Mouse (Mus musculus) intestine, embryonic 16.5 days (tissue): ENCODE data around the gene Erfe. TPM values are rescaled to one million over a fixed set of nuclear protein-coding genes. Genes with fewer than 3 reads are reported as not detected.

Experiments
- ATAC-seq: fragments of 200-750 bp; cut with Nextera tagmentation; 2 replicates; pipeline ENCODE4 v1.8.0; 2017; ENCODE audit warnings: moderate TSS enrichment, moderate library complexity
- H3K27ac ChIP-seq: fragments of 300-500 bp; sonication (generic); 2 replicates; pipeline ENCODE4 v1.5.1; 2014; ENCODE audit warnings: mild to moderate bottlenecking, low read length
- H3K27me3 ChIP-seq: fragments of 300-500 bp; sonication (generic); replicated peaks from 2 replicates; pipeline ENCODE4 v1.6.1; 2014; ENCODE audit warnings: low read length, control low read depth, mixed read lengths; ENCODE audit not compliant: control insufficient read depth, insufficient read depth
- H3K36me3 ChIP-seq: fragments of 300-500 bp; sonication (generic); 2 replicates; pipeline ENCODE4 v1.6.1; 2014; ENCODE audit warnings: low read length, control low read depth; ENCODE audit not compliant: control insufficient read depth, insufficient read depth
- H3K4me1 ChIP-seq: fragments of 300-500 bp; sonication (generic); 2 replicates; pipeline ENCODE4 v1.6.1; 2014; ENCODE audit warnings: low read length, control low read depth, mixed read lengths; ENCODE audit not compliant: control insufficient read depth, insufficient read depth
- H3K4me2 ChIP-seq: fragments of 300-500 bp; sonication (generic); 2 replicates; pipeline ENCODE4 v1.6.1; 2014; ENCODE audit warnings: low read depth, low read length, control low read depth
- H3K4me3 ChIP-seq: fragments of 300-500 bp; sonication (generic); 2 replicates; pipeline ENCODE4 v1.5.1; 2014; ENCODE audit warnings: mild to moderate bottlenecking, low read length
- H3K9ac ChIP-seq: fragments of 300-500 bp; sonication (generic); 2 replicates; pipeline ENCODE4 v1.6.1; 2014; ENCODE audit warnings: low read depth, low read length
- H3K9me3 ChIP-seq: fragments of 300-500 bp; sonication (generic); 2 replicates; pipeline ENCODE4 v1.6.1; 2016; ENCODE audit warnings: low read length, control low read depth; ENCODE audit not compliant: control insufficient read depth
- WGBS: fragments of 180-500 bp; shearing (Covaris S2); extraction: QIAGEN DNeasy Blood & Tissue Kit; methylation state at CpG from one replicate; pipeline ENCODE4 v1.1.7; 2014; 5-methylcytosine and 5-hydroxymethylcytosine counted together
- polyA plus RNA-seq: library from polyadenylated mRNA; unstranded; fragments of >200 nt; fragmentation: Nextera tagmentation; extraction: Ambion mirVana; gene quantifications from 2 replicates; pipeline ENCODE4 v1.2.1, GENCODE M21; 2015

Gene Erfe
- 7.1 and 9.0 TPM in 2 replicates for polyA plus RNA-seq

- Histone ChIP-seq H3K36me3 (no peaks in the 10 kb centered on the region), H3K9ac (peak within 1 kb of the TSS; percentile 88), H3K4me1 (peaks cover 28% of the 10 kb centered on the region), H3K4me3 (peak within 1 kb of the TSS; percentile 67), H3K27ac (peak within 1 kb of the TSS; percentile 87), H3K4me2 (peak within 1 kb of the TSS; percentile 94), H3K27me3 (no peaks in the 10 kb centered on the region), H3K9me3 (no peaks in the 10 kb centered on the region)
- whole genome bisulfite sequencing: 1% methylated on average over 67 of the region's 68 CpGs
- peak; percentile 73 for ATAC-seq
Measured at GRCm38 (mm10) chr1:91366215-91367108, at the start of gene Erfe. Gene Erfe, plus strand, starts transcription at chr1:91366430.

DNA sequence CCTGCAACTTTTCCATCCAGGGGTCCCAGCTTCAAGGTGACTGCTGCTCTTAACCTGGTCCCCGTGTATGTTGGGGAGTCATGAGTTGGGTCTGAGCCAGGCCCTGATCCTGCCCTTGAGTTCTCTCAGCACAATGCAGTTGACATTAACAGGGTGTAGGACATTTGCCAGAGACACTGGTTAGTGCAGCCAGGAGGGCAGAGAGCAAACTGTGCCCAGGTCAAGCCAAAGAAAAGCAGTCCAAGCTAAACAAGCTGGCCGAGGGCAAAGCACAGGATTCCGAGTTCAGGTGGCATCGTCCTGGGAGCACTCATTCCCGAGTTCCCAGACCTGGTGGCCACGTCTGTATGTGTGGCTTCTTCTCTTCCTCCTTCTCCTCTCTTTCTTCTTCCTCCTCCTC lies 48.6 kb upstream of the Erfe start:
- Histone ChIP-seq H3K27me3 (no peaks in the 10 kb centered on the region), H3K9me3 (no peaks in the 10 kb centered on the region), H3K27ac (no peak overlapping the region), H3K4me1 (no peaks in the 10 kb centered on the region), H3K4me2 (no peak overlapping the region), H3K9ac (no peak overlapping the region), H3K36me3 (no peaks in the 10 kb centered on the region), H3K4me3 (no peak overlapping the region)
- WGBS: 83% methylated on average over 6 of the region's 6 CpGs
- no peak for ATAC-seq

DNA sequence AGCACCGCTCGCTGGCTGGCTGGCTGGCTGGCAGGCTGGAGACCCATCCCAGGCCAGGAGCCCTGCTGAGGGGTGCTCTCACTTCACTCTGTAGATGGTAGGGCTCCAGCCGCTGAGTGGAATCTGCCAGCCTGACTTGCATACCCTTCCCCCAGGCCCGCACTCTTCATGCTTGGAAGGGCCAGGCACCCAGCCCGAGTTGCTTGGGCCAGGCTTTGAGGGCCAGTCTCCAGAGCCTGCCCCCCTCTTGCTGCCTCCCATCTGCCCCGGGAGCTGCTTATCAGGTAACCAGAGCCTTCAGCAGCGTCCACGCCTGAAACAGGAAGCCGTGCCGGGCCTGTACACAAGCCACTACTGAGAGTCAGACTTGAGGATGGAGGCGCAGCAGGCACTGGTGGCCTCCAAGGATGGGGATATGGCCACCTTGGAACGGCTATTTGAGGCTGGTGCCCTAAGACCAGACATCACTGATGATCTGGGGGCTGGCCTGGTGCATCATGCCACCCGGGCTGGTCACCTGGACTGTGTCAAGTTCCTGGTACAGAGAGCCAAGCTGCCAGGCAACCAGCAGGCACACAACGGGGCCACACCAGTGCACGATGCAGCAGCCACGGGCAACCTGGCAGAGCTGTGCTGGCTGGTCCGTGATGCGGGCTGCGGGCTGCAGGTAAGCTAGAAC lies 44.3 kb upstream of the Erfe start, which contains the start of gene Espnl:
TSS of gene Espnl (plus strand) at position 316 of the 679 bp plus-strand sequence.
- Histone ChIP-seq H3K4me1 (no peaks in the 10 kb centered on the region), H3K36me3 (no peaks in the 10 kb centered on the region), H3K9me3 (no peaks in the 10 kb centered on the region), H3K27ac (no peak within 1 kb of the TSS), H3K27me3 (no peaks in the 10 kb centered on the region), H3K4me2 (no peak within 1 kb of the TSS), H3K9ac (no peak within 1 kb of the TSS), H3K4me3 (no peak within 1 kb of the TSS)
- WGBS: 62% methylated on average over 19 of the region's 19 CpGs
- no peak for ATAC-seq

GRCm38 (mm10) chr1:91324646-91325045 lies 41.6 kb upstream of the Erfe start:
- H3K36me3 ChIP-seq: no peaks in the 10 kb centered on the region
- WGBS: 79% methylated on average over 2 of the region's 2 CpGs
- H3K27ac ChIP-seq: no peak overlapping the region
- H3K9me3 ChIP-seq: no peaks in the 10 kb centered on the region
- no peaks in the 10 kb centered on the region for H3K4me1 ChIP-seq
- H3K9ac ChIP-seq: no peak overlapping the region
- H3K4me3 ChIP-seq: no peak overlapping the region
- no peaks in the 10 kb centered on the region for H3K27me3 ChIP-seq
- no peak for ATAC-seq
- no peak overlapping the region for H3K4me2 ChIP-seq

DNA sequence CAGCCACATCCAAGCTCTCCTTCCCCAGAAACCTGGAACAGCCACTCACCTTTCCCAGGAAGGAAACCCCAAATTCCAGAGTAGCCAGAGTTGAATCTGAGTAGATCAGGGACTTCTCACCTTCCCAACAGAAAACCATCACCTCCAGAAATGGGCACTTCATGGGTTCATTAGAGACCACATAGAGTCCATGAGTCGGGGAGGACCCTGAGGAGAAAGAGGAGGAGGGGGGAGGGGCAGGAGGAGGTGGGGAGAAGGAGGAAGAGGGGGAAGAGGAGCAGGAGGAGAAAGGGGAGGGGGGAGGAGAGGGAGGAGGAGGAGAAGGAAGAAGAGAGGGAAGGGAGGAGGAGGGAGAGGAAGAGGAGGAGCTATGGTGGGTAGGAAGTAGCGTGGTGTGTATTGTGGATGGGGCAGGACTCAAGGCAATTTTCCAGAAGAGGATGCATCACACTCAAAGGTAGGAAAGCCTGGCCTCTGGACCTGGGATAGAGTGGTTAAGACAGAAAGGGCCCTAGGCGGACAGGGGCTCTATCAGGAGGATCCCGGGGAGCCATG lies 40.7 kb upstream of the Erfe start:
- no peak overlapping the region for H3K9ac ChIP-seq
- 77% methylated on average over 4 of the region's 4 CpGs for WGBS
- no peaks in the 10 kb centered on the region for H3K4me1 ChIP-seq
- H3K4me2 ChIP-seq: no peak overlapping the region
- H3K27ac ChIP-seq: no peak overlapping the region
- no peaks in the 10 kb centered on the region for H3K27me3 ChIP-seq
- no peak for ATAC-seq
- no peaks in the 10 kb centered on the region for H3K36me3 ChIP-seq
- no peaks in the 10 kb centered on the region for H3K9me3 ChIP-seq
- no peak overlapping the region for H3K4me3 ChIP-seq

- Histone ChIP-seq H3K4me2 (no peak overlapping the region), H3K9me3 (no peaks in the 10 kb centered on the region), H3K27ac (no peak overlapping the region), H3K4me1 (no peaks in the 10 kb centered on the region), H3K36me3 (no peaks in the 10 kb centered on the region), H3K27me3 (no peaks in the 10 kb centered on the region), H3K4me3 (no peak overlapping the region), H3K9ac (no peak overlapping the region)
- ATAC-seq: no peak
- WGBS: 51% methylated on average over 4 of the region's 4 CpGs
Measured at GRCm38 (mm10) chr1:91332102-91332501, 34.1 kb upstream of the Erfe start.

DNA sequence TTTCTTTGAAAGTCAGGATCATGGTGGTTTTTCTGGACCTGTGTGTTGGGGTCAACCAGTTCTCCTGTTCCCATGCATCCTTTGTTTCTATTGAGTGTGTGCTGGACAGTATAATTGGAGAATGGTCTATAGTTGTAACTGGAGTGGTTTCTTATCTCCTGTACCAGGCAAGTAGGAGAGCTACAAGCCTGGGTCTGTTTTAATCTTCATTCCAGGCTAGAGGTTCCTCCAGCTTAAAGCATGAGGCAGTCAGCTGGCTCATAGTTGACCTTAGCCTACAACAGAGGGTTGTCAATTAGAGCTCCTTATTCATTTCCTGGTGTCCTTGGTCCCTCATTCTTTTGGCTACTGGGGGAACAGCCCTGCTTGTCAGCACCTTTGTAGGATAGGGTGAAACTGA lies 32.6 kb upstream of the Erfe start:
- H3K4me2 ChIP-seq: no peak overlapping the region
- ATAC-seq: no peak
- H3K4me3 ChIP-seq: no peak overlapping the region
- H3K9ac ChIP-seq: no peak overlapping the region
- peaks cover 2% of the 10 kb centered on the region; the same call in 1 of the 2 replicates for H3K27me3 ChIP-seq
- no peaks in the 10 kb centered on the region for H3K9me3 ChIP-seq
- H3K36me3 ChIP-seq: no peaks in the 10 kb centered on the region
- H3K27ac ChIP-seq: no peak overlapping the region
- H3K4me1 ChIP-seq: no peaks in the 10 kb centered on the region

GRCm38 (mm10) chr1:91337355-91337754 lies 28.9 kb upstream of the Erfe start:
- Histone ChIP-seq H3K36me3 (no peaks in the 10 kb centered on the region), H3K27ac (no peak overlapping the region), H3K9ac (no peak overlapping the region), H3K4me2 (no peak overlapping the region), H3K4me3 (no peak overlapping the region), H3K4me1 (no peaks in the 10 kb centered on the region), H3K27me3 (peaks cover 3% of the 10 kb centered on the region; the same call in 1 of the 2 replicates), H3K9me3 (no peaks in the 10 kb centered on the region)
- ATAC-seq: no peak
- WGBS: 88% methylated on average over 7 of the region's 7 CpGs

GRCm38 (mm10) chr1:91344001-91344400 lies 22.2 kb upstream of the Erfe start:
- Histone ChIP-seq H3K4me2 (no peak overlapping the region), H3K9me3 (no peaks in the 10 kb centered on the region), H3K27me3 (peaks cover 38% of the 10 kb centered on the region), H3K36me3 (no peaks in the 10 kb centered on the region), H3K4me1 (peaks cover 9% of the 10 kb centered on the region), H3K9ac (no peak overlapping the region), H3K4me3 (no peak overlapping the region), H3K27ac (no peak overlapping the region)
- 73% methylated on average over 3 of the region's 3 CpGs for WGBS
- ATAC-seq: no peak
